Mouse (Mus musculus): ENCODE data around the gene Capn15. TPM values are rescaled to one million over a fixed set of nuclear protein-coding genes. Genes with fewer than 3 reads are reported as not detected.
A peak's percentile ranks its signal among the peaks of the same experiment; 100 is the strongest.

Capn15 gene
- total and polyA plus RNA-seq, 3 experiments, result 5.6 to 16.2 TPM; not detected in 1

DNA sequence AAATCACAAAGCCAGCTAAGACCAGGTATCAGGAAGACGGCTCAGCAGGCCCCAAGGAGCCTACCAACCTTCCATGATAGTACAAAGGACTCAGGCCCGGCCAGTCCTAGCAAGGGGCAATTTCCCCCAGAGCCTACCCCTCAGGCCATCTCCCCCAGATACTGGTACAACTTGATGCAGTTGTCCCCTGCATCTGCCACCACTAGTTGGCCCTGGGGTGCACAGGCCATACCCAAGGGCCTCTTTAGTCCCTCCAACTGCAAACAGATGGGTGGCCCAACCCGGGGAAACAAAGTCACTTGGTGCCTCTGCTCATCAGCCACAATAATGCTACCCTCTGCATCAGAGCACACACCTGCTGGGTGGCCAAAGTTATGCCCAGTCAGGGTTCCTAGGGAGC, 42.4 kb downstream of the Capn15 start:
- H3K4me3 ChIP-seq (ENCODE audit: control insufficient read depth in 1 of 2, insufficient read depth in 1 of 2, low read depth in 2 of 2, low read length in 2 of 2), result peak overlapping the region; percentile 0 to 78; a peak in 3 of 4 replicates
- TF ChIP-seq USF2 (IDR thresholded peaks at IDR 0.05; ENCODE audit: borderline replicate concordance in 1 of 2, insufficient read depth in 1 of 2, low read depth in 1 of 2, low read length in 2 of 2) (no peak), MAZ (IDR thresholded peaks at IDR 0.05; ENCODE audit: low read depth, low read length) (0 out of 2 replicates have a peak, but pooled peaks have one; percentile 4), RAD21 (IDR thresholded peaks at IDR 0.05; ENCODE audit: low read depth, low read length) (no peak), USF1 (IDR thresholded peaks at IDR 0.05; ENCODE audit: low read depth, low read length) (no peak), ELF1 (IDR thresholded peaks at IDR 0.05; ENCODE audit: low read depth, low read length) (no peak), MYB (IDR thresholded peaks at IDR 0.05; ENCODE audit: low read depth, low read length) (no peak), CTCF (IDR thresholded peaks at IDR 0.05 in 2 of 3, conservative IDR thresholded peaks at IDR 0.05 in 1 of 3; ENCODE audit: control insufficient read depth in 1 of 3, insufficient read depth in 1 of 3, low read depth in 2 of 3, low read length in 3 of 3, poor library complexity in 1 of 3, severe bottlenecking in 1 of 3) (peak in 2 of 3 experiments; percentile 7 to 17; a peak in 2 of 6 replicates)
- H3K79me2 ChIP-seq (ENCODE audit: control insufficient read depth, insufficient read depth, low read length, poor library complexity), result peaks cover 27% of the 10 kb centered on the region
- peaks cover 0 to 17% of the 10 kb centered on the region in 2 experiments; a peak in 3 of 4 replicates for H3K36me3 ChIP-seq (ENCODE audit: control insufficient read depth in 1 of 2, insufficient read depth in 2 of 2, low read length in 2 of 2)
- H3K9ac ChIP-seq (ENCODE audit: control insufficient read depth, low read depth, low read length, poor library complexity, severe bottlenecking), result peak overlapping the region; percentile 56
- no peak for DNase-seq (ENCODE audit: low read depth, low spot score)
- peak overlapping the region; percentile 95 for H3K27ac ChIP-seq (ENCODE audit: control insufficient read depth, low read depth, low read length)
- H3K27me3 ChIP-seq (ENCODE audit: control insufficient read depth in 1 of 2, insufficient read depth in 2 of 2, low read length in 2 of 2), result no peaks in the 10 kb centered on the region
- peaks cover 10 to 30% of the 10 kb centered on the region in 2 experiments for H3K4me1 ChIP-seq (ENCODE audit: control insufficient read depth in 1 of 2, insufficient read depth in 2 of 2, low read length in 2 of 2)
- no peaks in the 10 kb centered on the region for H3K9me3 ChIP-seq (replicated peaks; ENCODE audit: insufficient read depth, low read length)

DNA sequence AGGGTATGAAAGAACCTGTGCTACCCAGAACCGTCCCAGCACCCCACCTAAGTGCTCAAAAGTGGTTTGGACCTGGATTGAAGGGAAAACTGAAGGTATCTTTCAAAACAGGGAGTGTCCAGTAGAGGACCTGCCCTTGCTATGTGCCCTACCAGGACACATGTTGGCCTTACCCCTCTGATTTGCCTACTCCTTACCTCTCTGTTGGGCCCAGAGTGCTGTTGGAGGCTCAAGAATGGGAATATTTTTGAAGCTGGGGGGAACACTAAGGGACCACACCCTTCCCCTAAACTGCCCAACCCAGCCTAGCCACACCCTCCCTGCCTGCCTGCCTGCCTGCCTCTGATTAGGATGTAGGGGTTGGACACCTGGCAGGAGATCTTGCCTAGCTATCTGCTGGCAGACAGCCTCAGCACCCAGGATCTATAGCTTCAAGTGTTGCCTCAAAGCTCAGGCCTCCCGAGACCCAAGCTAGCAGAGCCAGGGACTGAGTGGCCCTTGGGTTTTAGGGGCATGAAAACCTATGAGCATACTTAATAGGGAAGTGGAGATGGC, 42.9 kb downstream of the Capn15 start:
- no peaks in the 10 kb centered on the region for H3K27me3 ChIP-seq (ENCODE audit: control insufficient read depth in 1 of 2, insufficient read depth in 2 of 2, low read length in 2 of 2)
- peaks cover 27% of the 10 kb centered on the region for H3K79me2 ChIP-seq (ENCODE audit: control insufficient read depth, insufficient read depth, low read length, poor library complexity)
- H3K9me3 ChIP-seq (replicated peaks; ENCODE audit: insufficient read depth, low read length), result no peaks in the 10 kb centered on the region
- H3K4me3 ChIP-seq (ENCODE audit: control insufficient read depth in 1 of 2, insufficient read depth in 1 of 2, low read depth in 2 of 2, low read length in 2 of 2), result peak overlapping the region; percentile 63 to 78
- peak overlapping the region; percentile 92 for H3K9ac ChIP-seq (ENCODE audit: control insufficient read depth, low read depth, low read length, poor library complexity, severe bottlenecking)
- H3K36me3 ChIP-seq (ENCODE audit: control insufficient read depth in 1 of 2, insufficient read depth in 2 of 2, low read length in 2 of 2), result peaks cover 0 to 17% of the 10 kb centered on the region in 2 experiments; a peak in 3 of 4 replicates
- peaks cover 10 to 30% of the 10 kb centered on the region in 2 experiments for H3K4me1 ChIP-seq (ENCODE audit: control insufficient read depth in 1 of 2, insufficient read depth in 2 of 2, low read length in 2 of 2)
- peak overlapping the region; percentile 95 for H3K27ac ChIP-seq (ENCODE audit: control insufficient read depth, low read depth, low read length)
- DNase-seq (ENCODE audit: low read depth, low spot score), result peak; percentile 93
- no peak; the same call in 1 of the 2 replicates for TF ChIP-seq POLR2AphosphoS2 (IDR thresholded peaks at IDR 0.05; ENCODE audit: low read length)
- no peak for TF ChIP-seq GABPA (IDR thresholded peaks at IDR 0.05; ENCODE audit: low read depth, low read length)
- TF ChIP-seq MAX (IDR thresholded peaks at IDR 0.05; ENCODE audit: low read length), result peak; percentile 33; the same call in 1 of the 2 replicates
- no peak for TF ChIP-seq ZC3H11A (IDR thresholded peaks at IDR 0.05; ENCODE audit: low read depth, low read length)
- TF ChIP-seq MYB (IDR thresholded peaks at IDR 0.05; ENCODE audit: low read depth, low read length), result peak; percentile 50; the same call in 1 of the 2 replicates
- no peak for TF ChIP-seq ELF1 (IDR thresholded peaks at IDR 0.05; ENCODE audit: low read depth, low read length)
- no peak for TF ChIP-seq ZKSCAN1 (IDR thresholded peaks at IDR 0.05; ENCODE audit: low read depth, low read length)
- no peak for TF ChIP-seq E2F4 (IDR thresholded peaks at IDR 0.05; ENCODE audit: borderline replicate concordance, low read depth, low read length)
- no peak for TF ChIP-seq HCFC1 (IDR thresholded peaks at IDR 0.05; ENCODE audit: low read depth, low read length)
- TF ChIP-seq CTCF (IDR thresholded peaks at IDR 0.05 in 2 of 3, conservative IDR thresholded peaks at IDR 0.05 in 1 of 3; ENCODE audit: control insufficient read depth in 1 of 3, insufficient read depth in 1 of 3, low read depth in 2 of 3, low read length in 3 of 3, poor library complexity in 1 of 3, severe bottlenecking in 1 of 3), result no peak
- TF ChIP-seq USF2 (IDR thresholded peaks at IDR 0.05; ENCODE audit: borderline replicate concordance in 1 of 2, insufficient read depth in 1 of 2, low read depth in 1 of 2, low read length in 2 of 2), result no peak
- peak; percentile 99 for TF ChIP-seq TCF12 (IDR thresholded peaks at IDR 0.05; ENCODE audit: low read depth, low read length)
- no peak; the same call in 1 of the 2 replicates for TF ChIP-seq MAZ (IDR thresholded peaks at IDR 0.05; ENCODE audit: low read depth, low read length)
- TF ChIP-seq POLR2A (IDR thresholded peaks at IDR 0.05; ENCODE audit: control insufficient read depth in 1 of 2, insufficient read depth in 1 of 2, low read depth in 1 of 2, low read length in 2 of 2, poor library complexity in 1 of 2), result peak; percentile 28 to 46; a peak in 1 of 4 replicates
- no peak; the same call in none of the 2 replicates for TF ChIP-seq MXI1 (IDR thresholded peaks at IDR 0.05; ENCODE audit: low read depth, low read length)
- peak; percentile 82 for TF ChIP-seq ETS1 (IDR thresholded peaks at IDR 0.05; ENCODE audit: low read depth, low read length)
- no peak for TF ChIP-seq NRF1 (IDR thresholded peaks at IDR 0.05; ENCODE audit: insufficient read depth, low read depth, low read length, poor library complexity, severe bottlenecking)
- TF ChIP-seq USF1 (IDR thresholded peaks at IDR 0.05; ENCODE audit: low read depth, low read length), result no peak
- TF ChIP-seq CHD2 (IDR thresholded peaks at IDR 0.05; ENCODE audit: low read length), result no peak
- TF ChIP-seq GATA1 (IDR thresholded peaks at IDR 0.05; ENCODE audit: low read depth, low read length), result peak; percentile 85
- peak; percentile 58; the same call in 1 of the 2 replicates for TF ChIP-seq RCOR1 (IDR thresholded peaks at IDR 0.05; ENCODE audit: low read depth, low read length)
- no peak for TF ChIP-seq POLR2AphosphoS5 (IDR thresholded peaks at IDR 0.05; ENCODE audit: borderline replicate concordance, low read depth, low read length)
- TF ChIP-seq UBTF (IDR thresholded peaks at IDR 0.05; ENCODE audit: borderline replicate concordance, insufficient read depth, low read depth, low read length), result no peak; the same call in 1 of the 2 replicates
- no peak; the same call in 1 of the 2 replicates for TF ChIP-seq TBP (IDR thresholded peaks at IDR 0.05; ENCODE audit: low read depth, low read length)
- peak; percentile 57; the same call in 1 of the 2 replicates for TF ChIP-seq MEF2A (IDR thresholded peaks at IDR 0.05; ENCODE audit: extremely low read depth, insufficient replicate concordance, low read depth, low read length, poor library complexity, severe bottlenecking)
- peak; percentile 72 for TF ChIP-seq SIN3A (IDR thresholded peaks at IDR 0.05; ENCODE audit: low read length)

Data from MEL (cell line).